Mouse (Mus musculus): ENCODE measurements at regions not wholly inside any gene's neighbourhood (a gene's known extent, or its start where the extent isn't known, plus 50 kb on each side); places are given as distances from the start of the nearest gene placed in this dataset.
"Not testable (repeated sequence)": the region's sequence is repeated elsewhere in the genome, so short reads cannot be mapped to it uniquely, and the experiment has no call there.

DNA sequence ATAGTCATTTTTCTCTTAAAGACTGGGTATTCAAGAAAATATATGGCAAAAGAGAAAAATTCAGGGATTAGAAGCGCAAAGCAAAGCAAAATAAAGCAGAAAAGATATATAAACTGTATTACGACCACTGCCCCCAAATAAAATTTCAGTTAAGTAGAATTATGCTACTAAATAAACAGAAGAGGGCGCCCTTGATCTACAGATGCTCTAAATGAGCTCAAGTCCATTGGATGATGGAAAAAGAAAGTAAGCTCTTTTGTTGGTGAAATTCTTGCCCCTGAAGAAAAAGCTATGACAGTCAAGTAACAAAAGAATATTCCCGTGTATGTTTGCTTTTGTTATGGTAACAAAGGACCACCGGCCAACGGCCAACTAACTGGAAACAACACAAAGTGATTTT, 165.5 kb upstream of the Stk26 start:
- intact Hi-C loops (cut with DNase I; ENCODE audit: low total_unique reads): no loop called here
- no peak for DNase-seq

DNA sequence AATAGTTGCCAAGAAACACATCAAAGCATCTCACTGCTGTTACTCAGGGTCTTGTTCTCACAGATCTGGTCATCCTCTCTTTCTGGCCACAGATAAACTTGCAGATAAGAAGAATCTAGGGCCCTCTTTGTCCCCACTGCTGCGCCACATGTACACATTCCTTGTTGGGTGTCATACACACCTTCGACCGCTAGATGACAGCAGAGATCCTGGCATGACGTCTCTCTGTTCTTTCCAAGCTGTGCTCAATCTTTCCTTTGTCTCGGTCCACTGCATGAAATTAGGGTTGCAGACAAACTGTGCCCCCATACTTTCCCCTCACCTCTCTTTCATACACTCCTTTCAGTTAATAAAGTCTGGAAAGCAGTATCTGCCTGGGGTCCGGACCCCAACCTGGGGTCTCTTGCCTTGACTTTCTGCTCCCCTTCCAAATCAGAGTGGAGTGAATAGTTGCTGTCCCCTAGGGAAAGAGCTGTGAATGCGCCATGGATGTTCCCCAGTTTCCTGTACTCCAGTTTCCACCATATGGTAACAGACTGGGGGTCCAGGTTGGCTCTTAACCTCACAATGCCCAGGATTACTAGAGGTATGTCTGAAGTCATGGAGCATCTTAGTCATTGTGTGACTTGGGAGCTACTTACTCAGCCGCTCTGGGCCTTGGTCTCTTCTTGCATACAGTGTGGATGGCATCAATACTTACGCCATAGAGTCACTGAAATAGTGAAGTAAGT, 182.8 kb upstream of the Stk26 start:
- intact Hi-C loops (cut with DNase I; ENCODE audit: low total_unique reads): no loop called here
- no peak for DNase-seq

DNA sequence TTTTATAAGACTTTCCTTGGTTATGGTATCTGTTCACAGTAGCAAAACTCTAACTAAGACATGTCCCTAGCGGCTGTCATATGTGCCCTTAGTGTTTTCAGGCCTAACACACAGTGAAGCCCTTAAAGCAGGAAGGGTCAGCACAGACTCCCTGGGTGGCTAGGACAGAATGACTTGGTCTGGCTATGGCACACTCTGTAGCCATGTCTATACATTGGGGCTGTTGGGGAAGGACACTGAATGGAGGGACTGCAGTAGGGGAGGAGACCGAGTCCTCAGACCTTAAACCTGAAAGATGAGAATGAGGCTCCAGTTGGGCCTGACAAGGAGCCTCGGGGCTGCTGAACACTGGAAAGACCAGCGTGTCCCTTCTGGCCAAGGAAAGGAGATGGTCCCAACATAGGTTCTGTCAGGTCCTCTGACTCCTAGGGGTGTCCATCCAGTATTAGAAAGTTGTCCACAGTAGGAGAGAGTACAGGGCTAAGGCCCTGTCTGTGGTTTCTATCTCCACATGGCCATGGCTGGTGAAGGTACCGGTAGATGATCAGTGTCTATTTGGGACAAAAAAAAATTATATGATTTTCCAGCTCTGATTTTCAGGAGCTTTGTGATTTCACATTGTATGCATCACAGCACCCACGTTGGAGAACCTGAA, 183.5 kb upstream of the Stk26 start:
- DNase-seq: no peak
- intact Hi-C loops (cut with DNase I; ENCODE audit: low total_unique reads): no loop called here

DNA sequence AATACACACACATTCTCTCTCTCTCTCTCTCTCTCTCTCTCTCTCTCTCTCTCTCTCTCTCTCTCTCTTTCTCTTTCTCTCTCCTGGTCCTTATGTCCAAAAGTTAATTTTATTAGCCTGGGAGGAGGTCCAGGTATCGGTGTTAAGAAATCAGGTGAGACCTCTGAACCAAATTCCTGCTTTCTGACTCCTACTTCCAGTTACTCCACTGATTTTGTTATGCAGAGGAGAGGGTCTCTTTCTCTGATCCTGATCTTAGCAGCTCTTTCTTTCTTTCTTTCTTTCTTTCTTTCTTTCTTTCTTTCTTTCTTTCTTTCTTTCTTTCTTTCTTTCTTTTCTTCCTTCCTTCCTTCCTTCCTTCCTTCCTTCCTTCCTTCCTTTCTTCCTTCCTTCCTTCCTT, 185.5 kb upstream of the Stk26 start:
- intact Hi-C loops (cut with DNase I; ENCODE audit: low total_unique reads); DNase-seq: not testable (repeated sequence)

DNA sequence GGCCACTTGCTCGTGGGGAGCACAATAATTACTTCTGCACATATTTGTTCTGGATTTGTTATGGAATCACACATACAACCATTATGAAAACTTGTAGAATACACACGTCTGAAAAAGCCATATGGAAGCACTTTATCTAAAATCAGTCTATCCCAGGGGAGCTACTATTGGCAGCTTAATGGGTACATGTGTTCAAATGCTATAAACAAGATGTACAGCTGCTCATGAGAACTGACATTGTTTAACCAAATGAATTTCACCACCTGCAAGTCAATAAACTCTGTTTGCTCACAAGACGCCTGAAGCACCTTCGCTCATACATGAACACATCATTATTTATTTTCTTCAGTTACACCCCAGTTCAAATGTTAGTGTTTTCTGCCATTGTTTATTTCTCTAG, 199.5 kb upstream of the Stk26 start:
- no peak for DNase-seq
- intact Hi-C loops (cut with DNase I; ENCODE audit: low total_unique reads): no loop called here

DNA sequence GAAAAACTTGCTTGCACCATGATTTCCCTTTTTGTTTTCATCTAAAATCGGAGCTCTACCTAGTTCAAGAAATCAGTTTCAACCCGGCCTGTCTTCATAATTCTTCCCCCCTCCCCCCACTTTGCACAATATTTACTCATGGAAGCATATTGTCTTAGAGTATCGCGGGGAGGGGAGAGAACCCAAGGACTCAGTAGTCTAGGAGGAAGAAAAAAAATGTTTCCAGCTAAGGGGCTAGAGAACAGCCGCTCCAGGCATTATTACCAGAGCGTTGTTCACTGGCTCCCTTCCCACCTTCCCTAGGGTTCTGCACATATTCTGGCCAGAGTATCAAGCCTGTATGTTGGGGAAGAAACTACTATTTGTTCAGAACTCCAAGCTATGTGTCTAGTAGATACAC, 205.2 kb upstream of the Stk26 start:
- DNase-seq: no peak
- intact Hi-C loops (cut with DNase I; ENCODE audit: low total_unique reads): no loop called here

DNA sequence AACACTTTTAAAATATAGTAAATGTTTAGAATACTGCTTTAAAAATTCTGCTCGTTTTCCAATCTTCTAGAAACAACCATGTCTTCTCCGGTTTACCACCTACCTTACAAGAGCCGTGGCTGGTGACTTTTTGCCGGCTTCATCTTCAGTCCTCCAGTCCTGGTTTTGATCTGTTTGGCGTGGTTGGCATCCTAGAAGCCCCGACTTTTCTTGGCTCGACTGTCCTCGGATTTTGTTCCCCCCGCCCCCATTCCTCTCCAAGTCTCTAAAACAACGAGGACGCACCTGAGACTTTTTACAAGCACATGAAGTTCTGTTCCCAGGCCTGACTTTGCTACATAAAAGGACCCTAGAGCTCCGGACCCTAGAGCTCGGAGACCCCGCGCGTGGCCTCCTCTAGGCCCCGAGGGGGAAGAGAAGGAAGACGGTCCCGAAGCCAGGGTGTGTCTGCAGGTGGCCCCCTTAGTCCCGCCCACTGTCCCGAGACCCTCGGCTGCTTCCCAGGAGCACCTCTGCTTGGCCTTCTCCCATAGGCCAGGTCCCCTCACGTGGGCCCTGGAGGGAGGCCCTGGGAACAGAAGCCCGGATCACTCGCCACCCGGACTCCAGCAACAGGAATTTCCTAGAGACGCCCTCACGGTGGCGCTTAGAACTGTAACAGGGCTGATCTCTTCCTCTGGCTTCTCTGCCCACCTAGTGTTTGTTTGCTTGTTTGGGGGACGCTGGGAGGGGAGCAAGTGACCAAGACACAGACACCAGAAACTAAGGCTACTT, 205.8 kb upstream of the Stk26 start:
- peak; percentile 80 for DNase-seq
- intact Hi-C loops (cut with DNase I; ENCODE audit: low total_unique reads): no loop called here

DNA sequence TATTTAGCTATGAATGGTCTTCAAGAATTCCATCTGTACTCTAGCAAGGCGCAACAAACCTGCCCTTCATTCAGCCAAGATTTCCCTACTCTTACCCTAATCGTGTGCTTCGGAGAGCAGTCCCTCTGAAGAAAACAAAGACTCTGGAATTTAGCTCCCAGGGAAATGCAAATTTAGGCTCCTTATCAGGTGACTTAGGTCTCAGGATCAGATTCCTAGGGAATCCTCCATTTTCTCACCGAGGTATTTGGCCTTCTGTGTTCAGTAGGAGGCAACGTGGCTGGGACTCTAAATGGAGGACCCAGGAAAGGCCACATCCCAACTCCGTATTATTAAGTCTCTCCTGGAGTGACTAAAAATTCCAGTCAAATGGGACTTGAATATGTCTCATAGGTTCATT, 204.2 kb upstream of the Olfr1324 start:
- intact Hi-C loops (cut with DNase I; ENCODE audit: low total_unique reads): no loop called here
- no peak for DNase-seq

DNA sequence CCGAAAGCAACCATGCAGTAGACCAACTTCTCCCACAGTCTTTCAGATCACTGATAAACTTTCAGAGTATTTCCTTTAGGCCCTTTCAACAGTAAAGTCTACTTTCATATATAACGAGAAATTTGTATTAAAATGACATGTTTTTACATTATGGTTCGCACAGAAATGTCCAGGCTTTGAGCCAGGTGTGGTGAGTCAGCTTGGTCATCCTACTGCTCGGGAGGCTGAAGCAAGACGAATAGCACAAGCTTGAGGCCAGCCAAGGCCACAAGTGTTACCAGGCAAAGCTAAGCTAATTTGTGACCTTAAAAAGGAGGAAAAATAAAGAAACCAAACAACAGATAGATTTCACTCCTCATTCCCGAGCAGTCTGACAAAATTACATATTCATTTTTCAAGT, 197.0 kb upstream of the Olfr1324 start:
- intact Hi-C loops (cut with DNase I; ENCODE audit: low total_unique reads): no loop called here
- DNase-seq: no peak

DNA sequence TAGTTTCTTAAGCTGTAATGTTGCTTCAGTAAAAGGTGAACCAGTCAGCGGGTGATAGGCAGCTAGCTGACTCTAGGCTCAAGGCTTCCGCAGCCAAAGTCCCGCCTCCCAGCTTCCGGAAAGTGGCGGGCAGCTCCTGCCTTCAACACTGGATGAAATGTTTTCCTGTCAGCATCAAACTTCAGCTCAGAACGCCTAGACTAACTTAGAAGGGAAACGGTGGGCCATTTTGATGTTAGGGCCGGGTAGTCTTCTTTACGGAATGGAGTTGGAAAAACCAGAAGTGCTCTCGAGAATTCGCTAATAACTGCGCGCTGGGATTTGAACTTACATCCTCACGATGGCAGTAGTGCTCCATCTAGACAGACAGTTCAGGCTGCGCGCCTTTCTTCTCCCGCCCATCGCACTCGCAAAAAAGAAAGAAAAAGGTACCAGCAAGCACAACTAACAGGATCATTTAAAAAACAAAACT, 194.7 kb upstream of the Olfr1324 start:
- intact Hi-C loops (cut with DNase I; ENCODE audit: low total_unique reads): no loop called here

DNA sequence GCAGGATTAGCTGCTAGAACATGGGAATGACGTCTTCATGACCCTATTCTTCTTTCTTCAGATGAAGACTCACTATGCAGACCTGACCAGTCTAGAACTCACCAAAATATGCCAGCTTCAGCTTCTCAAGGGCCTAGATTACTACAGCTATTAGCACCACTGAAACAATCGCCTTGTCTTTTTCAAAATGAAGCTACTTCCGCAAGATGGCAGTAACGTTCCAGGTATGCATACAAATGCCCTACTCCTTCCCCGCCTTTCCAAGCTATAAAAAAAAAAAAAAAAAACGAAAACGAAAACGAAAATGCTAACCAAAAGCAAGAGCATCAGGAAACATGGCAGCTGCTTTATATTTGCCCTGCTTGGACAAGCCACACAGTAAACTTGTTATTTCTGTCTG, 192.6 kb upstream of the Olfr1324 start:
- DNase-seq: no peak

More for the DNA sequence above, 194.7 kb upstream of the Olfr1324 start:
- DNase-seq: peak; percentile 76

DNA sequence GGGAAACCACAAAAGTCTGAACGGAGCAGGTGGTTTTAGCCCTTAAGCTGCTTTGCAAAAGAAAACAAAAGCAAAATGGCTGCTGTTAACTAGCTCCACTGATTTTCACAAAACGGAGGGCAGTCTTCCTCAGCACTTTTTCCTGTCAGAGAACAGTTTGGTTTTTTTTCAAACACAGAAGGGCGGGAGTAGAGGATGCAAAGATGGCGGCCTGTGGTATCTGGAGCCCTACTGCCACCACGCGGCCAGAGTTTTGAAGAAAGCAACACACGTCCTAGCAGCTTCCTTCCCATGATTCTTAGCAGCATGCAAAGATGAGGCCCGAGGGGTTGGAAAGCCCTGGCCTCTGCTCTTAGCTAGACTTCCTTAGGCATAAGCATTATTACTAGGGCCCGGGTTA, 191.6 kb upstream of the Olfr1324 start:
- DNase-seq: peak; percentile 78
- intact Hi-C loops (cut with DNase I; ENCODE audit: low total_unique reads): no loop called here

More for the DNA sequence above, 192.6 kb upstream of the Olfr1324 start:
- intact Hi-C loops (cut with DNase I; ENCODE audit: low total_unique reads): no loop called here

DNA sequence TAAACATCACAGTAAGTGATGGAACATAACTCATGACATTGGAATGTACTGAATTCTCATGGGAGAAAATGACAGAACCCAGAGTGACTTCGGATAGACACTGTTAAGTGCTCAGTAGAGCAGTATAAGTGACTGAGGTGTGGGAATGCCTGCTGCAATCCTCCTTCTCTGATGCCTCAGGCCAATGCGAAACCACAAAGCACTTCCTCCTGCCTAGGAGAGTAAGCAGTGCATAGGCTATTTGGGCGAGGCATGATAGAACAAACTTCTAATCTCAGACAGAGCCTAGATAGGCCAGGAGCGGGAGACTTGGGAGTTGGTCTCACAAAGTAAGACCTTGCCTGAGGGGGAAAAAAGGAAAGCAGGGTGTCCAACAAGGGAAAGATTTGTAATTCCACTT, 190.6 kb upstream of the Olfr1324 start:
- intact Hi-C loops (cut with DNase I; ENCODE audit: low total_unique reads): no loop called here
- DNase-seq: no peak

DNA sequence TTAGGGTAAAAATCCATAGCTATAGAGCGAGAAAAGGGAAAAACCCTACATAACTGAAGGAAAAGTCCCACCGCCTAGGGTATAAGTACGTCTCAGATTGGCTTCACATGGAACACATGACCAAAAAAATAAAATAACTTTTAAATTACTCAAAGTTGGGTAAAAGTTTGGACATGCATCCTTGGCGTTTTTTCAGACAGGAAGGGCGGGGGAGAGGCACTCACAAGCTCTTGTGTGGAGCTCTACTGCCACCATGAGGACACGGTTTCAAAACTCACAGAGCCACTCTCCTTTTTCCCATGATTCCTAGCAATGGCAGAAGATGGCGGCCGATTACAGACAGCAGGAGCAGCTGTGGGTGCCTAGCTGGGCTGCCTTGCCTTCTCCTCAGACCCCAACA, 188.6 kb upstream of the Olfr1324 start:
- DNase-seq: peak; percentile 87
- intact Hi-C loops (cut with DNase I; ENCODE audit: low total_unique reads): not testable (repeated sequence)

DNA sequence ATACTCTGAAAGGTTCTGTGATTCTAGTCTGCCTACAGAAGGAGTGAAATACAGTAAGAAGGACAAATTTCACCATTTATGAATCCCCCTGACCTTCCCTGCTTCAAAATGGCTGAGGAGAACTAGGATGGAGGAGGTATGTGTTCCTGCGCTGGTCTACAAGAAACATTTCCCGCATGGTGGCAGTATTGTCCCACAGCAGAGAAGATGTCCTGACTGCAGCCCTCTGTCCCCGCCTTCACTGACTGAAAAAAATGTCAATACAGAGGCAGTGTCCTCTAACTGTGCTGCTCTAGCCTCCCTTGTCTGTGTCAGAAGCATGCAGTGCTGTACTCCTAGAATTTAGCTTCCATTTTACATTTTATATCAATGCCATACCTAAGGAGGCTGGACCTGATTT, 186.6 kb upstream of the Olfr1324 start:
- peak; percentile 74 for DNase-seq
- intact Hi-C loops (cut with DNase I; ENCODE audit: low total_unique reads): not testable (repeated sequence)

DNA sequence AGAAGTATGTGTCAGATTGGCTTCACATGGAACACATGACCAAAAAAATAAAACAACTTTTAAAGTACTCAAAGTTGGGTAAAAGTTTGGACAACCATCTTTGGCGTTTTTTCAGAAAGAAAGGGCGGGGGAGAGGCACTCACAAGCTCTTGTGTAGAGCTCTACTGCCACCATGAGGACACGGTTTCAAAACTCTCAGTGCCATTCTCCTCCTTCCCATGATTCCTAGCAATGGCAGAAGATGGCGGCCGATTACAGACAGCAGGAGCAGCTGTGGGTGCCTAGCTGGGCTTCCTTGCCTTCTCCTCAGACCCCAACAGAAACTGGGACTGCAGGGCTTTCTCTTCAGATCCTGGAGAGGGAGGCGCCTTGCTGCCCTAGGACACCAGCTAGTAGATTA, 186.1 kb upstream of the Olfr1324 start:
- DNase-seq: peak; percentile 57
- intact Hi-C loops (cut with DNase I; ENCODE audit: low total_unique reads): not testable (repeated sequence)

DNA sequence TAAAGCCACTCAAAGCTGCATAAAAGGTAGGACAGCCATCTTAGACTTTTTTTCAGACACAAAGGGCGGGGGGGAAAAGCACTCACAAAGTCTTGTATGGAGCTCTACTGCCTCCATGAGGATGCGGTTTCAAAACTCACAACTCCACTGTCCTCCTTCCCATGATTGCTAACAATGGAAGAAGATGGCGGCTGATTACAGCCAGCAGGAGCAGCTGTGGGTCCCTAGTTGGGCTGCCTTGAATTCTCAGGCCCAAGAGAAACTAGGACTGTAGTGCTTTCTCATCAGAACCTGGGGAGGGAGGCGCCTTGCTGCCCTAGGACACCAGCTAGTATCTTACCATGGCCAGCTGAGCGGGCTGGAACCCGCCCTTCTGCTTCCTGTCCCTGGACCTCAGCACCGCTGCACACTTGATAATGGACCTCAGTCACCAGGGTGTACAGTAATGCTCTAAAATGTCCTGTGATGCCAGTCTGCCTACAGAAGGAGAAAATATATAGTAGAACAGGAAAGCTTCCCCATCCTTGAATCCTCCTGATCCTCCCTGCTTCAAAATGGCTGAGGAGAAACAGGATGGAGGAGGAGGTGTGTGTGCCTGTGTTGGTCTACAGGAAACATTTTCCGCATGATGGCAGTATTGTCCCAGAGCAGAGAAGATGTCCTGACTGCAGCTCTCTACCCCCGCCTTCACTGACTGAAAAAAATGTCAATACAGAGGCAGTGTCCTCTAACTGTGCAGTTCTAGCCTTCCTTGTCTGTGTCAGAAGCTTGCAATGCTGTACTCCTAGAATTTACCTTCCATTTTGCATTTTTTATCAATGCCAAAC, 183.7 kb upstream of the Olfr1324 start:
- peak; percentile 73 for DNase-seq
- intact Hi-C loops (cut with DNase I; ENCODE audit: low total_unique reads): no loop called here

DNA sequence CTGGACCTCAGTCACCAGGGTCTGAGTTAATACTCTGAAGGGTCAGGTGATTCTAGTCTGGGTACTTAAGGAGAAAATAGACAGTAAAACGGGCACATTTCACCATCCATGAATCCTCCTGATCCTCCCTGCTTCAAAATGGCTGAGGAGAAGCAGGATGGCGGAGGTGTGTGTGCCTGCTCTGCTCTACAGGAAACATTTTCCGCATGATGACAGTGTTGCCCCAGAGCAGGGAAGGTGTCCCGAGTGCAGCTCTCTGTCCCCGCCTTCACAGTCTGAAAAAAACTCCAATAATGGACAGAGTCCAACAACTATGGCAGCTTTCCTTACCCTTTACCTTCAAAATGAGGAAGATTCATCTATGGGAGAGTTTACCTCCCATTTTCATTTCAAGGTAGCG, 179.8 kb upstream of the Olfr1324 start:
- DNase-seq; intact Hi-C loops (cut with DNase I; ENCODE audit: low total_unique reads): not testable (repeated sequence)

DNA sequence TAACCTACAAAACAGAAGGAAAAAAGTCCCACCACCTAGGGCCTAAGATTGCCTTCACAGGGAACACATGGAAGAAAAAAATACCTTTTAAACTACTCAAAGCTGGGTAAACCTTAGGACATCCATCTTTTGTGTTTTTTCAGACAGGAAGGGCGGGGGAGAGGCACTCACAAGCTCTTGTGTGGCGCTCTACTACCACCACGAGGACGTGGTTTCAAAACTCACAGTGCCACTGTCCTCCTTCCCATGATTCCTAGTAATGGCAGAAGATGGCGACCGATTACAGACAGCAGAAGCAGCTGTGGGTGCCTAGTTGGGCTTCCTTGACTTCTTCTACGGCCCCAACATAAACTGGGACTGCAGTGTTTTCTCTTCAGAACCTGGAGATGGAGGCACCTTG, 179.3 kb upstream of the Olfr1324 start:
- intact Hi-C loops (cut with DNase I; ENCODE audit: low total_unique reads): no loop called here
- DNase-seq: peak; percentile 71

DNA sequence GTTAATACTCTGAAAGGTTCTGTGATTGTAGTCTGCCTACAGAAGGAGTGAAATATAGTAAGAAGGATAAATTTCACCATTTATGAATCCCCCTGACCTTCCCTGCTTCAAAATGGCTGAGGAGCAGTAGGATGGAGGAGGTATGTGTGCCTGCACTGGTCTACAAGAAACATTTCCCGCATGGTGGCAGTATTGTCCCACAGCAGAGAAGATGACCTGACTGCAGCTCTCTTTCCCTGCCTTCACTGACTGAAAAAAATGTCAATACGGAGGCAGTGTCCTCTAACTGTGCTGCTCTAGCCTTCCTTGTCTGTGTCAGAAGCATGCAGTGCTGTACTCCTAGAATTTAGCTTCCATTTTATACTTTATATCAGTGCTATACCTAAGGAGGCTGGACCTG, 177.2 kb upstream of the Olfr1324 start:
- peak; percentile 70 for DNase-seq
- intact Hi-C loops (cut with DNase I; ENCODE audit: low total_unique reads): not testable (repeated sequence)
